Mouse (Mus musculus) gastrocnemius, postnatal 36 days (tissue): ENCODE results near the gene Olfr490. TPM values are rescaled to one million over a fixed set of nuclear protein-coding genes. Genes with fewer than 3 reads are reported as not detected.

Experiments used
- DNase-seq, 2 experiments: peaks; one replicate each; pipeline ENCODE4 v3.0.0; 2022
- intact Hi-C: fragments of 180-260 bp; cut with DNase I; formaldehyde crosslinking; loops from one replicate; pipeline ENCODE4 v1.15.1; 2025
- long read RNA-seq, 2 experiments: library from polyadenylated mRNA; stranded (forward); transcript quantifications; one replicate each; pipeline ENCODE4 v2.0.0; 2021
- total RNA-seq, 2 experiments: library from RNA; stranded (reverse); gene quantifications; 2 replicates each; pipeline ENCODE4 v1.2.3; 2021

Gene Olfr490
- not detected for total RNA-seq
- long read RNA-seq, experiment 1, result 0 reads
- long read RNA-seq, experiment 2, result 0 reads

GRCm38 (mm10) chr7:108288834-108289233, at the start of gene Olfr490:
Gene Olfr490 (minus strand): TSS chr7:108288934.
- DNase-seq, result no peak
- intact Hi-C loops, result no loop called here

- no peak for DNase-seq
- intact Hi-C loops, result no loop called here
Measured at GRCm38 (mm10) chr7:108323574-108323973, 34.8 kb upstream of the Olfr490 start, which contains the start of gene Olfr492. Gene Olfr492 (minus strand): TSS chr7:108323674.

DNA sequence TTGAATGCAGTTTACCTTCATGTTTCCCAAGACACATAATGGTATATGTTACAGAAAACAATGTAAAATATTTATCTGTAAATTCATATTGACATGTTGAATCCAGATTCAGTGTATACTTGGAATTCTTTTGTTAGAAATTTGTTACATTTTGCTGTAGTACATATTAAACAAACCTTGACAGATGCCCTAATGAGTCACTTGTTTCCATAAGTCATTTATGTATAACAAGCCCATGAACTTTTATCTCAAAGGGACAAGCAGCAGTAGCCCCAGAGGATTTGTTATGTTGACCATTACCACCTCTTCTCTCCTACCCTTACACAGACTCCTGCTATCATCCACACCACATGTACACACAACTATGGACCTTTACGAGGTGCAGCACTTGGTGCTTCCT, 24.4 kb upstream of the Olfr490 start, which contains the start of gene Olfr491:
TSS of gene Olfr491 (plus strand) at position 301 of the 400 bp plus-strand sequence.
- intact Hi-C loops, result no loop called here
- DNase-seq, result no peak

GRCm38 (mm10) chr7:108258247-108258646, 30.5 kb downstream of the Olfr490 start, which contains the start of gene Olfr488:
Gene Olfr488 (minus strand): TSS chr7:108258347.
- intact Hi-C loops, result no loop called here
- DNase-seq, result no peak

Other genes starting within 250 kb of the Olfr490 start
- gene Olfr479, start 238.2 kb downstream of the Olfr490 start, total RNA-seq, result not detected
- not detected for gene Olfr480, start 221.6 kb downstream of the Olfr490 start, total RNA-seq
- gene Olfr481, start 209.1 kb downstream of the Olfr490 start, total RNA-seq, result not detected
- gene Olfr482, start 191.3 kb downstream of the Olfr490 start, total RNA-seq, result under 1 TPM; 0.32 to 0.64 TPM
- gene Olfr483, start 188.1 kb downstream of the Olfr490 start, total RNA-seq, result not detected
- not detected for gene Olfr484, start 161.5 kb downstream of the Olfr490 start, total RNA-seq
- gene Olfr485, start 129.1 kb downstream of the Olfr490 start, total RNA-seq, result not detected
- not detected for gene Olfr486, start 116.2 kb downstream of the Olfr490 start, total RNA-seq
- not detected for gene Olfr487, start 74.3 kb downstream of the Olfr490 start, total RNA-seq
- not detected for gene Olfr488, start 30.6 kb downstream of the Olfr490 start, total RNA-seq
- not detected for gene Olfr491, start 24.5 kb upstream of the Olfr490 start, total RNA-seq
- gene Olfr492, start 34.7 kb upstream of the Olfr490 start, total RNA-seq, result not detected
- not detected for gene Olfr493, start 58.0 kb upstream of the Olfr490 start, total RNA-seq
- gene Olfr494, start 76.4 kb upstream of the Olfr490 start, total RNA-seq, result not detected
- not detected for gene Olfr495, start 104.2 kb upstream of the Olfr490 start, total RNA-seq
- gene Olfr497, start 131.5 kb upstream of the Olfr490 start, total RNA-seq, result not detected
- not detected for gene Olfr498, start 176.4 kb upstream of the Olfr490 start, total RNA-seq
- gene Olfr502, start 236.1 kb upstream of the Olfr490 start, total RNA-seq, result not detected